Mouse (Mus musculus): Measurements from ENCODE around the gene Rims1. TPM values are rescaled to one million over a fixed set of nuclear protein-coding genes. Genes with fewer than 3 reads are reported as not detected.

The Rims1 gene
- polyA plus RNA-seq, 1 experiment from 2014 or later = 4.4 TPM

DNA sequence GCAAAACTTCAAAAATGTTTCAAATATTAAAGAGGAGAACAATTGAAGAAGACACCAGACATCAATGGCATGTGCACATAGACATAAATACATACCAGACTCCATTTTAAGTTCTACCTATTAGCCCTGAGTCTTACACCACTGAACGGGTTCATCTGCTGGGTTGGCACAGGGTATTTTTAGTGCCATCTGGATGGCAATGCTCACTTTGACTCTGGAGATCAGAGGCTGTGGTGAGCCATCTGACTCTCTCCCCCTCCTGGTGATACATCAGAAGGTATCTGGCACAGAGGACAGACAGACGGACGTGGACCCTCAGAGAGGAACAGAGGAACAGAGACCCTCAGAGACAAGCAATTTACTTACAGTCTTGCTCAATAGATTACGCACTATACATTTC, 544.1 kb downstream of the Rims1 start:
- Histone ChIP-seq H3K4me3 (no peak overlapping the region), H3K4me2 (no peak overlapping the region), H3K27me3 (no peaks in the 10 kb centered on the region), H3K36me3 (ENCODE audit: poor library complexity, severe bottlenecking) (no peaks in the 10 kb centered on the region), H3K9ac (no peak overlapping the region), H3K27ac (no peak overlapping the region), H3K4me1 (peaks cover 6% of the 10 kb centered on the region; the same call in 1 of the 2 replicates), H3K9me3 (replicated peaks) (no peaks in the 10 kb centered on the region)
- ATAC-seq = no peak; the same call in 1 of the 2 replicates
- WGBS = 88% methylated on average over 4 of the region's 4 CpGs

GRCm38 (mm10) chr1:22260291-22260690, 545.5 kb downstream of the Rims1 start:
- no peak overlapping the region for H3K4me2 ChIP-seq
- no peaks in the 10 kb centered on the region for H3K27me3 ChIP-seq
- no peak overlapping the region for H3K9ac ChIP-seq
- H3K36me3 ChIP-seq (ENCODE audit: poor library complexity, severe bottlenecking) = no peaks in the 10 kb centered on the region
- H3K27ac ChIP-seq = no peak overlapping the region
- ATAC-seq = no peak
- H3K4me1 ChIP-seq = no peaks in the 10 kb centered on the region
- no peak overlapping the region for H3K4me3 ChIP-seq
- 93% methylated on average over 2 of the region's 2 CpGs for WGBS
- H3K9me3 ChIP-seq (replicated peaks) = no peaks in the 10 kb centered on the region

DNA sequence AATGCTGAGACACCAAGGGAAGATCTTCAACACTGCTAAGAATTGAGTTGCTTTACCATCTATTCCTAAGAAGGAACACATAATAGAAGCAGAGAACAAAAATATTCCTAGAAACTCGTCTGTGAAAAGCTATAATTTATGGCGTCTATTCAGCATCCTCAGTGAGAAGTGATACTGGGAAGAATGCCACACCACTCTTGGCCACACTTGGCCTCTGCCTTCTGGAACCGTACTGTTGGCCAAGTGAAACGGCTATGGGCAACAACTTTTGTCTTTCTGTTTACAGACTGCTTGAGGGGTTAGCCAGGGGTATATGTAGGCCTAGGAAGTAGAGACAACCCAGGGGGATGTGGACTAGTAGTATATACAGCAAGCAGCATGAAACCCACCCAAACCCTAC, 547.4 kb downstream of the Rims1 start:
- no peak overlapping the region for H3K4me2 ChIP-seq
- H3K27ac ChIP-seq = no peak overlapping the region
- no peak overlapping the region for H3K9ac ChIP-seq
- 80% methylated on average over 4 of the region's 4 CpGs for WGBS
- no peaks in the 10 kb centered on the region for H3K9me3 ChIP-seq (replicated peaks)
- no peaks in the 10 kb centered on the region for H3K27me3 ChIP-seq
- no peak for ATAC-seq
- no peaks in the 10 kb centered on the region for H3K36me3 ChIP-seq (ENCODE audit: poor library complexity, severe bottlenecking)
- H3K4me1 ChIP-seq = no peaks in the 10 kb centered on the region
- H3K4me3 ChIP-seq = no peak overlapping the region

DNA sequence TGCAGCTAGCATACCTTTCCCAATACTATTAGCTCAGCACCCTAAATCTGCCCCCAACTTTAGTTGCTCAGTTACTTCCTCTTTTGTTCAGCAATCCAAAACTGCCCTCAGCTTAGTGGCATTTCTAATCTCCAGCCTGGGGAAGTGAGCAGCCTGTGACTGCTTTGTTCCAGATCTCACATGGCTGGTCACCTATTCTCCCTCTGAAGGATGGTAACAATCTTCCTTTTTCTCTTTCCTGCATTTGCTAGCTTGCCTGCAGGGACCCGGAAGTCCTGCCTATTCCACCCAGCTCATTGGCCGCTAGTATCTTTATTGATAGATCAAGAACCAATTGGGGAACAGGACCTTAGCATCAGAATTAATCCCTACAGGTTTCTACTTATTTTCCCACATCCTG, 551.5 kb downstream of the Rims1 start:
- Histone ChIP-seq H3K27me3 (no peaks in the 10 kb centered on the region), H3K36me3 (ENCODE audit: poor library complexity, severe bottlenecking) (no peaks in the 10 kb centered on the region), H3K9ac (no peak overlapping the region), H3K27ac (no peak overlapping the region), H3K4me3 (no peak overlapping the region), H3K9me3 (replicated peaks) (no peaks in the 10 kb centered on the region), H3K4me2 (no peak overlapping the region), H3K4me1 (no peaks in the 10 kb centered on the region)
- no peak for ATAC-seq
- 87% methylated on average over 2 of the region's 2 CpGs for WGBS

GRCm38 (mm10) chr1:22252873-22253272, 552.9 kb downstream of the Rims1 start:
- no peak for ATAC-seq
- no peaks in the 10 kb centered on the region for H3K9me3 ChIP-seq (replicated peaks)
- H3K9ac ChIP-seq = no peak overlapping the region
- H3K27ac ChIP-seq = no peak overlapping the region
- no peaks in the 10 kb centered on the region for H3K4me1 ChIP-seq
- H3K36me3 ChIP-seq (ENCODE audit: poor library complexity, severe bottlenecking) = no peaks in the 10 kb centered on the region
- H3K4me2 ChIP-seq = no peak overlapping the region
- no peaks in the 10 kb centered on the region for H3K27me3 ChIP-seq
- no peak overlapping the region for H3K4me3 ChIP-seq

GRCm38 (mm10) chr1:22248898-22249386, 556.9 kb downstream of the Rims1 start:
- H3K4me2 ChIP-seq = no peak overlapping the region
- H3K4me3 ChIP-seq = no peak overlapping the region
- H3K9ac ChIP-seq = no peak overlapping the region
- H3K9me3 ChIP-seq (replicated peaks) = no peaks in the 10 kb centered on the region
- no peak overlapping the region for H3K27ac ChIP-seq
- H3K4me1 ChIP-seq = no peaks in the 10 kb centered on the region
- H3K36me3 ChIP-seq (ENCODE audit: poor library complexity, severe bottlenecking) = no peaks in the 10 kb centered on the region
- H3K27me3 ChIP-seq = no peaks in the 10 kb centered on the region
- no peak for ATAC-seq

DNA sequence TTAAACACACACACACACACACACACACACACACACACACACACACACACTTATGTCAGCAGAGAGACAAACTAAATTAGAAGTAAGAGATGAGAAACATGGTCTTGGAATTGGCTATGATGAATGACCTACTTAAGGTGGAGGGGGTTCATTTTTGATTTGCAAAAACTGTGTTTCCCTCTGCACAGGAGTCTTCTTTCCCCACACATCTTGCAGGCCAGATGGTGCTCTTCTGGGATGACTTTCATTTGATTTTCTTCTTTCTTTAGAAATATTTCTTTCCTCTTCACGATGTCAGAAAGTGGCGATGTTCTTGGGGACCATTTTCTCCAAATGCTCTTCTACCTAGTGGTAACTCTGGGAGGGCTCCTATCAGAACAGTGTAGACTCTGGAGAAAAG, 560.0 kb downstream of the Rims1 start:
- H3K36me3 ChIP-seq (ENCODE audit: poor library complexity, severe bottlenecking) = no peaks in the 10 kb centered on the region
- H3K4me1 ChIP-seq = no peaks in the 10 kb centered on the region
- no peak overlapping the region for H3K4me2 ChIP-seq
- H3K9ac ChIP-seq = no peak overlapping the region
- no peak for ATAC-seq
- no peaks in the 10 kb centered on the region for H3K9me3 ChIP-seq (replicated peaks)
- 93% methylated on average over 2 of the region's 2 CpGs for WGBS
- H3K27me3 ChIP-seq = no peaks in the 10 kb centered on the region
- H3K27ac ChIP-seq = no peak overlapping the region
- no peak overlapping the region for H3K4me3 ChIP-seq
